Mouse (Mus musculus) cerebellum, adult 11-12 months (tissue): ENCODE data around the gene Nup43.
"Not testable (repeated sequence)": the region's sequence is repeated elsewhere in the genome, so short reads cannot be mapped to it uniquely, and the experiment has no call there.

Source experiments
- DNase-seq: peaks from one replicate; pipeline ENCODE4 v3.0.0; 2022

The Nup43 gene

GRCm38 (mm10) chr10:7667342-7667802 lies at the start of gene Nup43:
Nup43 (plus strand) TSS chr10:7667503.
- DNase-seq, result peak; percentile 86

GRCm38 (mm10) chr10:7617556-7617955 lies 49.7 kb upstream of the Nup43 start:
- DNase-seq, result not testable (repeated sequence)

- DNase-seq, result no peak
These were observed 47.5 kb upstream of the Nup43 start for GRCm38 (mm10) chr10:7619821-7620241.

GRCm38 (mm10) chr10:7620723-7621122 lies 46.6 kb upstream of the Nup43 start:
- DNase-seq, result no peak

- no peak for DNase-seq
These were observed 44.9 kb upstream of the Nup43 start for GRCm38 (mm10) chr10:7622378-7622777.

GRCm38 (mm10) chr10:7623861-7624518 lies 43.3 kb upstream of the Nup43 start:
- DNase-seq, result no peak

- no peak for DNase-seq
These were observed 38.2 kb upstream of the Nup43 start for GRCm38 (mm10) chr10:7629092-7629491.

GRCm38 (mm10) chr10:7630286-7630685 lies 37.0 kb upstream of the Nup43 start:
- DNase-seq, result no peak

- no peak for DNase-seq
These were observed 36.2 kb upstream of the Nup43 start for GRCm38 (mm10) chr10:7630951-7631720.

GRCm38 (mm10) chr10:7640366-7640765 lies 26.9 kb upstream of the Nup43 start:
- no peak for DNase-seq

GRCm38 (mm10) chr10:7645911-7646310 lies 21.4 kb upstream of the Nup43 start:
- DNase-seq, result no peak

GRCm38 (mm10) chr10:7649059-7649458 lies 18.2 kb upstream of the Nup43 start:
- DNase-seq, result no peak

GRCm38 (mm10) chr10:7651057-7651456 lies 16.2 kb upstream of the Nup43 start:
- DNase-seq, result no peak

- no peak for DNase-seq
These were observed 4.7 kb upstream of the Nup43 start for GRCm38 (mm10) chr10:7662471-7663141.

- peak; percentile 94 for DNase-seq
These were observed 3.9 kb upstream of the Nup43 start for GRCm38 (mm10) chr10:7663159-7664026.

GRCm38 (mm10) chr10:7664027-7664526 lies 3.2 kb upstream of the Nup43 start:
- no peak for DNase-seq

- no peak for DNase-seq
These were observed 2.4 kb upstream of the Nup43 start for GRCm38 (mm10) chr10:7664889-7665288.

GRCm38 (mm10) chr10:7673673-7674072 lies 6.4 kb downstream of the Nup43 start:
- no peak for DNase-seq

- DNase-seq, result peak; percentile 80
These were observed 13.5 kb downstream of the Nup43 start, which contains the start of the genes Pcmt1 and Lats1 for GRCm38 (mm10) chr10:7680731-7681301. Pcmt1 (minus strand) TSS chr10:7681136. Lats1 (plus strand) TSS chr10:7681214.

GRCm38 (mm10) chr10:7681343-7682025 lies 14.2 kb downstream of the Nup43 start:
- peak; percentile 73 for DNase-seq

- no peak for DNase-seq
These were observed 14.9 kb downstream of the Nup43 start for GRCm38 (mm10) chr10:7682249-7682648.
